Mouse (Mus musculus) spleen, adult 2 months (tissue): ENCODE results near the gene Vps39.

Experiments
- CTCF ChIP-seq: fragments of 200-500 bp; IDR thresholded peaks from 2 replicates; pipeline ENCODE4 v1.5.1; 2011; ENCODE audit warnings: mild to moderate bottlenecking, inconsistent platforms; ENCODE audit not compliant: insufficient read depth, insufficient read length, insufficient replicate concordance; ENCODE audit errors: extremely low read depth
- POLR2A ChIP-seq: fragments of 200-500 bp; IDR thresholded peaks from 2 replicates; pipeline ENCODE4 v1.6.1; 2011; ENCODE audit warnings: low read depth, low read length, inconsistent platforms

DNA sequence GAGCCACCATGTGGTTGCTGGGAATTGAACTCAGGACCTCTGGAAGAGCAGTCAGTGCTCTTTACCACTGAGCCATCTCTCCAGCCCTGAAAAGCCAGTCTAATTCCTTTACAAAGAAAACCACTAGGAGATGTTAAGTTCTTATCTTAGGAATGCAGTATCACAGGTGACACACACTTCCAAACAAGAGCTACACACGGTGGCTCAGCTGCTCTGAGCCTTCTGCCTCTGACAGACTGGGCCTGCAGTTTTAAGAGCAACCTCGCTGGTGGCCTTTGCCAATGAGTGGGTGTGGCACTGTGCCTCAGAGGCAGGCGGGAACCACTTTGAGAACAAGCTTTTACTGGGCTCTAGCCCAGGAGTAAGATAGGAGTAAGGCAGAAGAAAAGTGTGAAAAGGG is 48.8 kb downstream of the Vps39 start:
- TF ChIP-seq CTCF = no peak
- no peak for TF ChIP-seq POLR2A
